Mouse (Mus musculus) hindbrain, embryonic 14.5 days (tissue): Measurements from ENCODE around the gene Dnajb14. TPM values are rescaled to one million over a fixed set of nuclear protein-coding genes. Genes with fewer than 3 reads are reported as not detected.
"Not testable (repeated sequence)": the region's sequence is repeated elsewhere in the genome, so short reads cannot be mapped to it uniquely, and the experiment has no call there.

ENCODE experiments used
- ATAC-seq: fragments of 200-750 bp; cut with Nextera tagmentation; 2 replicates; pipeline ENCODE4 v1.8.0; 2017; ENCODE audit warnings: moderate number of reproducible peaks, mild to moderate bottlenecking, moderate TSS enrichment, moderate library complexity; ENCODE audit not compliant: low FRiP score
- DNase-seq: peaks from one replicate; pipeline ENCODE4 v3.0.0-alpha.2; 2015; ENCODE audit warnings: low spot score
- H3K27ac ChIP-seq: fragments of 300-500 bp; sonication (generic); 2 replicates; pipeline ENCODE4 v1.5.1; 2014; ENCODE audit warnings: mild to moderate bottlenecking, moderate library complexity
- H3K27me3 ChIP-seq: fragments of 300-500 bp; sonication (generic); 2 replicates; pipeline ENCODE4 v1.6.1; 2014; ENCODE audit warnings: mild to moderate bottlenecking, low read length, mixed read lengths; ENCODE audit not compliant: control insufficient read depth, insufficient read depth
- H3K36me3 ChIP-seq: fragments of 300-500 bp; sonication (generic); replicated peaks from 2 replicates; pipeline ENCODE4 v1.6.1; 2014; ENCODE audit not compliant: control insufficient read depth, insufficient read depth
- H3K4me1 ChIP-seq: fragments of 300-500 bp; sonication (generic); replicated peaks from 2 replicates; pipeline ENCODE4 v1.6.1; 2014; ENCODE audit warnings: antibody characterized with exemption, low read length, mixed read lengths; ENCODE audit not compliant: control insufficient read depth, insufficient read depth
- H3K4me2 ChIP-seq: fragments of 300-500 bp; sonication (generic); replicated peaks from 2 replicates; pipeline ENCODE4 v1.6.1; 2014; ENCODE audit warnings: mild to moderate bottlenecking, moderate library complexity
- H3K4me3 ChIP-seq: fragments of 300-500 bp; sonication (generic); replicated peaks from 2 replicates; pipeline ENCODE4 v1.5.1; 2014; ENCODE audit warnings: mild to moderate bottlenecking, low read length
- H3K9ac ChIP-seq: fragments of 300-500 bp; sonication (generic); 2 replicates; pipeline ENCODE4 v1.6.1; 2014
- H3K9me3 ChIP-seq: fragments of 300-500 bp; sonication (generic); 2 replicates; pipeline ENCODE4 v1.6.1; 2016; ENCODE audit warnings: low read length; ENCODE audit not compliant: control insufficient read depth
- WGBS: fragments of 180-500 bp; shearing (Covaris S2); extraction: QIAGEN DNeasy Blood & Tissue Kit; methylation state at CpG from one replicate; pipeline ENCODE4 v1.1.7; 2014; 5-methylcytosine and 5-hydroxymethylcytosine counted together
- polyA plus RNA-seq: library from polyadenylated mRNA; unstranded; fragments of >200 nt; fragmentation: Nextera tagmentation; extraction: Ambion mirVana; gene quantifications from 2 replicates; pipeline ENCODE4 v1.2.1, GENCODE M21; 2014

Gene Dnajb14
- polyA plus RNA-seq, 1 experiment from 2014 or later, result 19.8 TPM

DNA sequence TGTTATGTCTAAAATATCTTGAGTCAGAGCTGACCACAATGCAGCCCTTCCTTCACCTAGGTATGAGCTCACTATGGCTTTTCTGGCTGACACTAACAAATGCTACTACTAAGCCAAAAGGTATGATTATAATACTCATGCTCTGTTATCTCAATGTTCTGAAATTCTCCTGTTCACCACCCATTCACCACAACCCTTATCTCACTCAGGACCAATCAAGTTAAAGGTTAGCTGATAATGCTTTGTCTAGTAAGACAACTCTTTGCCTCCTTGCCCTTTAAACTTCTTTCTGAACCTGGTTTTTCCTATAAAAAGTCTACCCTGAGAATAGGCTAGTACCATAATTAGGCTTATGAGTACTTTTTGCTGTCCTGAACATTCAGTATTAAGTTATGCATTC is 29.3 kb upstream of the Dnajb14 start:
- no peaks in the 10 kb centered on the region for H3K4me1 ChIP-seq
- H3K4me3 ChIP-seq, result no peak overlapping the region
- no peaks in the 10 kb centered on the region for H3K27me3 ChIP-seq
- no peaks in the 10 kb centered on the region for H3K9me3 ChIP-seq
- H3K27ac ChIP-seq, result no peak overlapping the region
- no peaks in the 10 kb centered on the region for H3K36me3 ChIP-seq
- ATAC-seq, result no peak
- DNase-seq, result no peak
- no peak overlapping the region for H3K9ac ChIP-seq
- H3K4me2 ChIP-seq, result no peak overlapping the region

DNA sequence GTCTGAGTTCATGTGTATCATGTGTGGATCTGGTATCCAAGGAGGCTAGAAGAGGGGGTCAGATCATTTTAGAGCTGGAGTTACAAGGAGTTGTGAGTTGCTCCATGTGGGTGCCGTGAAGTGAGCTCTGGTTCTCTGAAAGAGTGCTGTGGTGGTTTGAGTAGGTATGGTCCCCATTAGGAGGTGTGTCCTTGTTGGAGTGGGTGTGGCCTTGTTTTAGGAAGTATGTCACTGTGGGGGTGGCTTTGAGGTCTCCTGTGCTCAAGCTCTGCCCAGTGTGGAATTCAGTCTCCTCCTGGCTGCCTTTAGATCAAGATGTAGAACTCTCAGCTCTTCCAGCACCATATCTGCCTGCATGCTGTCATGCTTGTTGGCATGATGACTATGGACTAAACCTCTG is 24.5 kb upstream of the Dnajb14 start:
- H3K4me3 ChIP-seq, result no peak overlapping the region
- no peak overlapping the region for H3K4me2 ChIP-seq
- DNase-seq (no peak), ATAC-seq (no peak)
- H3K27me3 ChIP-seq, result no peaks in the 10 kb centered on the region
- H3K36me3 ChIP-seq, result no peaks in the 10 kb centered on the region
- no peak overlapping the region for H3K9ac ChIP-seq
- 95% methylated on average over 1 of the region's 1 CpGs for WGBS
- no peak overlapping the region for H3K27ac ChIP-seq
- H3K9me3 ChIP-seq, result no peaks in the 10 kb centered on the region
- H3K4me1 ChIP-seq, result no peaks in the 10 kb centered on the region

DNA sequence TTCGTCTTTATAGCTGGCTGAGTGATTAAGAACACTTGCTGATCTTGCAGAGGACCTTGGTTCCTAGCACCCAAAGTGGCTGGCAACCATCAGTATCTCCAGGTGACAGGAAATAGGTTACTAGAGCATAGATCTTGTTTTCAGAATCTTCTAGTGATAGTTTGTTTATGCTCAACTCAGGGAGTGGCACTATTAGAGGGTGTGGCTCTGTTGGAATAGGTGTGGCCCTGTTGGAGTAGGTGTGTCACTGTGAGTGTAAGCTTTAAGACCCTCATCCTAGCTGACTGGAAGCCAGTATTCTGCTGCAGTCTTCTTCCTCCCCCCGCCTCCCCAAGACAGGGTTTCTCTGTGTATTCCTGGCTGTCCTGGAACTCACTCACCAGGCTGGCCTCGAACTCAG is 23.2 kb upstream of the Dnajb14 start:
- Histone ChIP-seq H3K4me2 (no peak overlapping the region), H3K27ac (no peak overlapping the region), H3K9me3 (no peaks in the 10 kb centered on the region), H3K9ac (no peak overlapping the region), H3K36me3 (no peaks in the 10 kb centered on the region), H3K27me3 (no peaks in the 10 kb centered on the region), H3K4me3 (no peak overlapping the region), H3K4me1 (no peaks in the 10 kb centered on the region)
- DNase-seq (no peak), ATAC-seq (no peak)
- 91% methylated on average over 3 of the region's 3 CpGs for WGBS

DNA sequence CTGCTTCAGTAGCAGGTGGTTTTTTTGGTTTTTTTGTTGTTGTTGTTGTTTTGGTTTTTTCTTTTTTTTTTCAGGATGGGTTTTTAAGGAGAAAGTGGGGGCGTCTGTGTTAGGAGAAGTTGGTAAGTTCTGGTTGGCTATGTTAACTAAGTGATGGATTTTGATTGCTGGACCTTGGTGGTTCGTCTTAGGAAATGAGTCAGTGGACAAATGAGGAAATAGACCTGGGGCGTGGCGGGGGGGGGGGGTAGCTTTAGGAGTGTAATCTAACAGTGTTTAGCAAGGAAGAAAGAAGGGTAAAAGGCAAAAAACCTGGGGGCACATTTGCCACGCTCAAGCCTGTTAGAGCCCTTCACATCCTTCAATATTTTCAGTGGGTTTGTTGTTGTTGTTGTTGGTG is 20.9 kb upstream of the Dnajb14 start:
- 92% methylated on average over 5 of the region's 5 CpGs for WGBS
- Histone ChIP-seq H3K27me3 (no peaks in the 10 kb centered on the region), H3K4me2 (no peak overlapping the region), H3K4me3 (no peak overlapping the region), H3K36me3 (no peaks in the 10 kb centered on the region), H3K27ac (no peak overlapping the region), H3K9me3 (no peaks in the 10 kb centered on the region), H3K4me1 (no peaks in the 10 kb centered on the region), H3K9ac (no peak overlapping the region)
- ATAC-seq (no peak), DNase-seq (no peak)

DNA sequence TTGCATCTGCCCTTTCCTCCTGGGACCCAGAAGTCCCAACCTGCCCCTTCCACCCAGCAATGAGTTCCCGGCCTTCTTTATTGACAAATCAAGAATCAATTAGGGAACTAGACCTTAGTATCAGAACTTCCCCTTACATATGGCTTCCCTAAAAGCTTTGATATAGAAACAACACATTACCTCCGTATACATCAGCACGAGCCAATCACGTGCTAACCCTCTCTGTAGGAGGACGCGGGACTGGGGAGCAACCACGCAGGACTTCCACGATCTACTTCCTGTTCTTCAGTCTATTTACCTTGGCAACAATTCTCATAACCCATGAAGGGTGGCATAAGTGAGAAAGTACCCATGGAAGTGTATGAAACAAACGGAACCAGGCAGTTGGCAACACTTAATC is 19.1 kb upstream of the Dnajb14 start:
- Histone ChIP-seq H3K27me3 (no peaks in the 10 kb centered on the region), H3K27ac (no peak overlapping the region), H3K9ac (no peak overlapping the region), H3K36me3 (no peaks in the 10 kb centered on the region), H3K4me2 (no peak overlapping the region), H3K4me1 (no peaks in the 10 kb centered on the region), H3K4me3 (no peak overlapping the region), H3K9me3 (no peaks in the 10 kb centered on the region)
- ATAC-seq (no peak), DNase-seq (no peak)
- 93% methylated on average over 9 of the region's 9 CpGs for WGBS

DNA sequence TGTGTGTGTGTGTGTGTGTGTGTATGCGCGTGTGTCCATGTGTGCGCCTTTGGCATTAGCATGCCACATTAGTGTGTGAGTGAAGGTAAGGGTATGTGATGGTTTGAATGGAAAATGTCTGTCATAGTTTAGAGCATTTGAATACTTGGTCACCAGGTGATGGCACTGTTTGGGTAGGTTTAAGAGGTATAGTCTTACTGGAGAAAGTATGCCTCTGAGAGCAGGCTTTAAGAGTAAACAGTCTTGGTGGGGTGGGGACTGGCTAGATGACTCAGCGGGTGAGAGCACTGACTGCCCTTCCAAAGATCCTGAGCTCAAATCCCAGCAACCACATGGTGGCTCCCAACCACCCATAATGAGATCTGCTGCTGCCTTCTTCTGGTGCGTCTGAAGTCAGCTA is 17.8 kb upstream of the Dnajb14 start:
- H3K27ac ChIP-seq, result no peak overlapping the region
- ATAC-seq (no peak), DNase-seq (no peak)
- H3K9ac ChIP-seq, result no peak overlapping the region
- H3K27me3 ChIP-seq, result no peaks in the 10 kb centered on the region
- no peak overlapping the region for H3K4me2 ChIP-seq
- no peaks in the 10 kb centered on the region for H3K4me1 ChIP-seq
- no peaks in the 10 kb centered on the region for H3K9me3 ChIP-seq
- 96% methylated on average over 5 of the region's 5 CpGs for WGBS
- H3K4me3 ChIP-seq, result no peak overlapping the region
- no peaks in the 10 kb centered on the region for H3K36me3 ChIP-seq

DNA sequence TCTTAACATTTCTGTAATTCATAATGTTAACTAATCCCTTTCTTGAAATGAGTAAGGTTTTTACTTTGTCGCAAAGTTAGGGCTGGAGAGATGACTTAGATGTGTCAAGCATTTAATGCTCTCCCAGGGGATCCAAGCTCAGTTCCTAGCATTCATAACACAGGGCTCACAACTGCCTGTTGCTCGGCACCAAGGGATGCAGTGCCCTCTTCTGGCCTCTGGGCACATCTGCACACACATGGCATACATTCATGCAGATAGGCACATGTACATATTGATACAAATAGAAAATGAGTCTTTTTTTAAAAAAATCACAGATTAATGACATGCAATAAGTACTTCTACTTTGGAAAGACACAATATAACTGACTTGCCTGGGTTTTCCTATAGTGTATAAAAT is 16.3 kb upstream of the Dnajb14 start:
- 0 out of 2 replicates have a peak, but pooled peaks cover 4% of the 10 kb centered on the region for H3K4me1 ChIP-seq
- WGBS, result 86% methylated on average over 2 of the region's 2 CpGs
- H3K27me3 ChIP-seq, result no peaks in the 10 kb centered on the region
- no peaks in the 10 kb centered on the region for H3K9me3 ChIP-seq
- DNase-seq (no peak), ATAC-seq (no peak)
- no peaks in the 10 kb centered on the region for H3K36me3 ChIP-seq
- H3K9ac ChIP-seq, result no peak overlapping the region
- no peak overlapping the region for H3K4me3 ChIP-seq
- H3K4me2 ChIP-seq, result no peak overlapping the region
- H3K27ac ChIP-seq, result no peak overlapping the region

DNA sequence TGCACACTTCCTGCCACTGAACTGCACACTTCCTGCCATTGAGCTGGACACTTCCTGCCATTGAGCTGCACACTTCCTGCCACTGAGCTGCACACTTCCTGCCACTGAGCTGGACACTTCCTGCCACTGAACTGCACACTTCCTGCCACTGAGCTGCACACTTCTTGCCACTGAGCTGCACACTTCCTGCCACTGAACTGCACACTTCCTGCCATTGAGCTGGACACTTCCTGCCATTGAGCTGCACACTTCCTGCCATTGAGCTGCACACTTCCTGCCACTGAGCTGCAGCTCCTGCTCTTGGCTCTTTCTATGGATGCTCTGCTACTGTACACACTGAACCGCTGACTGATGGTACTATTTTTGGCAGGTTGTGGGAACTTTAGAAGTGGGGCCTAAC is 14.5 kb upstream of the Dnajb14 start:
- 92% methylated on average over 1 of the region's 1 CpGs for WGBS
- H3K27me3 ChIP-seq, H3K9me3 ChIP-seq, ATAC-seq, DNase-seq, H3K4me2 ChIP-seq, H3K36me3 ChIP-seq, H3K4me3 ChIP-seq, H3K4me1 ChIP-seq, H3K27ac ChIP-seq, H3K9ac ChIP-seq: not testable (repeated sequence)

DNA sequence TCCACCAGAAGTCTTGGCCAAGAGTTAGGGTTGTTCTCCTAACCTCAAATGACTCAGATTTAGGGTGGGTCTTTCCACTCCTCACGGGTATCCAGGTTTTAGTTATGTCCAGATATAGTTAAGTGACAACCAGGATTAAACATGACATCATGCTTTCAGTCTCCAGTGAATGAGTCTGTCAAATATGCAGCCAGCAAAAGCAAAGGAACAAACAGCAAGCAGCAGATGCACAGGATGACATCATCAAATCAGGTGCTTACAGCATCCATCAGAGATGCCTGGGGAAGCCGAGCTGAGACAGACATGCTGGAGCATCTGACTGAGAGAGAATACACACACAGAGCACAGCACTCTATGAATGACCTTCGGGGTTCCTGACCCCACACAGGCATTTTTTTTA is 12.1 kb upstream of the Dnajb14 start:
- Histone ChIP-seq H3K4me1 (0 out of 2 replicates have a peak, but pooled peaks cover 4% of the 10 kb centered on the region), H3K9me3 (no peaks in the 10 kb centered on the region), H3K27ac (no peak overlapping the region), H3K4me3 (no peak overlapping the region), H3K9ac (no peak overlapping the region), H3K27me3 (no peaks in the 10 kb centered on the region), H3K36me3 (no peaks in the 10 kb centered on the region), H3K4me2 (no peak overlapping the region)
- 80% methylated on average over 3 of the region's 3 CpGs for WGBS
- DNase-seq (no peak), ATAC-seq (no peak)

DNA sequence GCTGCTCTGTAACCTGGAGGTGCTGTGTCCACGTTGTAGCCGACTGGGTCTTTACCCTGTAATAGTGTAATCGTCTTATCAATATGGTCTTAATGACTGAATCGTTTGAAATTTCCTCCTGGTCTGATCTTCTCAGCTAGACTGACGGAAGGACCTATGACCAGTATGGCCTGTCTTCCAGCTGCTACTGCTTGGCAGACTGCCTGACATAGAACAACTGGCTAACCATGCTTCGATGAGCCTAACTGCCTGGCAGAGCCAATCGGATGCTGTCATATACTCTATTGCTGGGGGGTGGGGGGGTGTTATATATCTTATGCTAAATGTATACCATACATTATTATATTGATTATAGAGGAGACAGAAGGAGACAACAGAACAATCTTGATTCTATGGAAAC is 11.4 kb upstream of the Dnajb14 start:
- ATAC-seq, result no peak
- WGBS, result 82% methylated on average over 7 of the region's 7 CpGs
- Histone ChIP-seq H3K4me1 (0 out of 2 replicates have a peak, but pooled peaks cover 4% of the 10 kb centered on the region), H3K9ac (no peak overlapping the region), H3K4me3 (no peak overlapping the region), H3K36me3 (no peaks in the 10 kb centered on the region), H3K27ac (no peak overlapping the region), H3K27me3 (no peaks in the 10 kb centered on the region), H3K9me3 (no peaks in the 10 kb centered on the region), H3K4me2 (no peak overlapping the region)
- no peak for DNase-seq
